Mouse (Mus musculus): ENCODE measurements around the gene Thrb. TPM values are rescaled to one million over a fixed set of nuclear protein-coding genes. Genes with fewer than 3 reads are reported as not detected.
A peak's percentile ranks its signal among the peaks of the same experiment; 100 is the strongest.

The Thrb gene
- polyA plus RNA-seq, 1 experiment = 11.2 TPM

DNA sequence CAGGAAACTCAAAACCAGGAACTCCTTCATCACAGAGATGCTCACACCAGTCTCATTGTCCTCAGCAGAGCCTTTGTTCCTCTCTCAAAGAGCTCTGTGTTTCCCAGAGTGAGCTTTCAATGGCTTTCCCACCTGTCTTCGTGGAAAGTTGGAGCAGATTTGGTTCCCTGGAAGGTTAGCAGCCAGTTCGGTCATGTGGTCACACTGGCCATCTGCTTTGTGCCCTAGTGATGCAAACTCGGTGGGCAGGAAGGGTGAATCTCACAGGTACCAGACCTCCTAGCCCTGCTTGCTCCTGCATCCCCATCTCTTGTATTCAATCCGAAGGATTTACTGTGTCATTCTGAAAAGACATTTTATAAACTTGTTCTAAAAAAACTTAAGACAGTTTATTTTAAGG, 151.0 kb downstream of the Thrb start:
- TF ChIP-seq POLR2A (IDR thresholded peaks at IDR 0.05; ENCODE audit: low read depth, low read length) (no peak), CTCF (conservative IDR thresholded peaks at IDR 0.05; ENCODE audit: insufficient read depth, insufficient read length, low read depth, low read length) (no peak)
- no peaks in the 10 kb centered on the region for H3K27me3 ChIP-seq (replicated peaks; ENCODE audit: control insufficient read depth, insufficient read depth, low read length)
- DNase-seq = no peak
- H3K27ac ChIP-seq (ENCODE audit: insufficient read depth, low read depth, low read length) = no peak overlapping the region
- no peaks in the 10 kb centered on the region for H3K4me1 ChIP-seq (ENCODE audit: control insufficient read depth, insufficient read depth, low read length)
- no peaks in the 10 kb centered on the region for H3K36me3 ChIP-seq (ENCODE audit: control insufficient read depth, insufficient read depth, low read length)
- WGBS = 83% methylated on average over 4 of the region's 4 CpGs
- H3K4me3 ChIP-seq (ENCODE audit: insufficient read depth, low read depth, low read length) = no peak overlapping the region

DNA sequence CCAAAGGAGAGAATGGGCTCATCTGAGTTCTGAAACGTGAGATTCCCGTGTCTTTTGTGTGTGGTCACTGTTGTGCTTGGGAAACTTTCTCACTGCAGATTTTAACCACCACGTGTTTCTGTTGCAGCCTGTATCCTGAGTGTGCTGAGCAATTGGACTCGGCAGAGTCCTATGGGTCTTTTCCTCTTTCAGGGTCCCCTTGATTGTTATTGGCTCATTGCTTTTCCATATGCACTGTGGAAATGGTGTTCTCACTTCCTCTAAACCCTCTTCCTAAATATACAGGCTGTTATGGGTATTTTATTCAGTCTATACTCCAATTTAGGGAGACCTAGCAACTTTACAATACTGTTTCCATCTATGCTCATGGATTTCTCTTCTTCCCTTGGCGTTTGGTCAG, 152.4 kb downstream of the Thrb start:
- 80% methylated on average over 5 of the region's 5 CpGs for WGBS

GRCm38 (mm10) chr14:17815103-17815502, 155.0 kb downstream of the Thrb start:
- Histone ChIP-seq H3K4me3 (ENCODE audit: insufficient read depth, low read depth, low read length) (no peak overlapping the region), H3K4me1 (ENCODE audit: control insufficient read depth, insufficient read depth, low read length) (no peaks in the 10 kb centered on the region), H3K36me3 (ENCODE audit: control insufficient read depth, insufficient read depth, low read length) (no peaks in the 10 kb centered on the region), H3K27me3 (replicated peaks; ENCODE audit: control insufficient read depth, insufficient read depth, low read length) (no peaks in the 10 kb centered on the region), H3K27ac (ENCODE audit: insufficient read depth, low read depth, low read length) (no peak overlapping the region)
- 59% methylated on average over 2 of the region's 2 CpGs for WGBS
- peak; percentile 33 for DNase-seq
- TF ChIP-seq POLR2A (IDR thresholded peaks at IDR 0.05; ENCODE audit: low read depth, low read length) (no peak), CTCF (conservative IDR thresholded peaks at IDR 0.05; ENCODE audit: insufficient read depth, insufficient read length, low read depth, low read length) (no peak)

More for the DNA sequence above, 152.4 kb downstream of the Thrb start:
- H3K36me3 ChIP-seq (ENCODE audit: control insufficient read depth, insufficient read depth, low read length) = no peaks in the 10 kb centered on the region
- no peak for TF ChIP-seq POLR2A (IDR thresholded peaks at IDR 0.05; ENCODE audit: low read depth, low read length)
- no peak for TF ChIP-seq CTCF (conservative IDR thresholded peaks at IDR 0.05; ENCODE audit: insufficient read depth, insufficient read length, low read depth, low read length)
- no peaks in the 10 kb centered on the region for H3K27me3 ChIP-seq (replicated peaks; ENCODE audit: control insufficient read depth, insufficient read depth, low read length)
- no peak overlapping the region for H3K4me3 ChIP-seq (ENCODE audit: insufficient read depth, low read depth, low read length)
- DNase-seq = no peak
- no peaks in the 10 kb centered on the region for H3K4me1 ChIP-seq (ENCODE audit: control insufficient read depth, insufficient read depth, low read length)
- no peak overlapping the region for H3K27ac ChIP-seq (ENCODE audit: insufficient read depth, low read depth, low read length)

GRCm38 (mm10) chr14:17818086-17818485, 158.0 kb downstream of the Thrb start:
- no peak overlapping the region for H3K4me3 ChIP-seq (ENCODE audit: insufficient read depth, low read depth, low read length)
- no peaks in the 10 kb centered on the region for H3K36me3 ChIP-seq (ENCODE audit: control insufficient read depth, insufficient read depth, low read length)
- no peaks in the 10 kb centered on the region for H3K27me3 ChIP-seq (replicated peaks; ENCODE audit: control insufficient read depth, insufficient read depth, low read length)
- no peak for DNase-seq
- no peak for TF ChIP-seq CTCF (conservative IDR thresholded peaks at IDR 0.05; ENCODE audit: insufficient read depth, insufficient read length, low read depth, low read length)
- TF ChIP-seq POLR2A (IDR thresholded peaks at IDR 0.05; ENCODE audit: low read depth, low read length) = no peak
- no peaks in the 10 kb centered on the region for H3K4me1 ChIP-seq (ENCODE audit: control insufficient read depth, insufficient read depth, low read length)
- 76% methylated on average over 2 of the region's 2 CpGs for WGBS
- no peak overlapping the region for H3K27ac ChIP-seq (ENCODE audit: insufficient read depth, low read depth, low read length)

GRCm38 (mm10) chr14:17822754-17823153, 162.7 kb downstream of the Thrb start:
- no peak for TF ChIP-seq POLR2A (IDR thresholded peaks at IDR 0.05; ENCODE audit: low read depth, low read length)
- no peak for TF ChIP-seq CTCF (conservative IDR thresholded peaks at IDR 0.05; ENCODE audit: insufficient read depth, insufficient read length, low read depth, low read length)
- Histone ChIP-seq H3K36me3 (ENCODE audit: control insufficient read depth, insufficient read depth, low read length) (no peaks in the 10 kb centered on the region), H3K27me3 (replicated peaks; ENCODE audit: control insufficient read depth, insufficient read depth, low read length) (no peaks in the 10 kb centered on the region), H3K27ac (ENCODE audit: insufficient read depth, low read depth, low read length) (no peak overlapping the region), H3K4me1 (ENCODE audit: control insufficient read depth, insufficient read depth, low read length) (no peaks in the 10 kb centered on the region), H3K4me3 (ENCODE audit: insufficient read depth, low read depth, low read length) (no peak overlapping the region)
- DNase-seq = no peak
- WGBS = 89% methylated on average over 7 of the region's 7 CpGs

DNA sequence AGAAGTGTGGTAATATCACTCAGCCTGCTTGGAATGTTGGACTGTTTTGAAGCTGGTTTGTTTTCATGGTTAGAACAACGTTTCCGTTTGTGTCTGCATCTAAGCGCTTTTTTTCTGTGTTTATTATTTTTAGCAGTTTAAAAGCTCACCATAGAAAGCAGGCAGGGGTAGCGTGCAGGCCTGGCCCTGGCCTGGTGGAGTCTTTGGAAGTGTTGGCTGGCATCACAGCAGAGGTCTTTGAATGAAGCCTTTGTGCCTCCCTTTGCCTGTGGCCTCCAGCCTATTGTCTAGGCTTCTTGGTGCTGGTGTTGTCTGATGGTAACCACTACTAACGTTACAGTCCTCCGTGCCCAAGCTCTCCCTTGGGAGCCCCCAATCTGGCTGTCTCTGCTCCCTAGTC, 167.3 kb downstream of the Thrb start:
- Histone ChIP-seq H3K4me1 (ENCODE audit: control insufficient read depth, insufficient read depth, low read length) (no peaks in the 10 kb centered on the region), H3K27ac (ENCODE audit: insufficient read depth, low read depth, low read length) (no peak overlapping the region), H3K36me3 (ENCODE audit: control insufficient read depth, insufficient read depth, low read length) (no peaks in the 10 kb centered on the region), H3K27me3 (replicated peaks; ENCODE audit: control insufficient read depth, insufficient read depth, low read length) (no peaks in the 10 kb centered on the region), H3K4me3 (ENCODE audit: insufficient read depth, low read depth, low read length) (no peak overlapping the region)
- 68% methylated on average over 6 of the region's 6 CpGs for WGBS
- no peak for DNase-seq
- no peak for TF ChIP-seq POLR2A (IDR thresholded peaks at IDR 0.05; ENCODE audit: low read depth, low read length)
- TF ChIP-seq CTCF (conservative IDR thresholded peaks at IDR 0.05; ENCODE audit: insufficient read depth, insufficient read length, low read depth, low read length) = no peak

GRCm38 (mm10) chr14:17835738-17836137, 175.7 kb downstream of the Thrb start:
- Histone ChIP-seq H3K4me1 (ENCODE audit: control insufficient read depth, insufficient read depth, low read length) (no peaks in the 10 kb centered on the region), H3K27ac (ENCODE audit: insufficient read depth, low read depth, low read length) (no peak overlapping the region), H3K27me3 (replicated peaks; ENCODE audit: control insufficient read depth, insufficient read depth, low read length) (no peaks in the 10 kb centered on the region), H3K36me3 (ENCODE audit: control insufficient read depth, insufficient read depth, low read length) (no peaks in the 10 kb centered on the region), H3K4me3 (ENCODE audit: insufficient read depth, low read depth, low read length) (no peak overlapping the region)
- no peak for DNase-seq
- TF ChIP-seq CTCF (conservative IDR thresholded peaks at IDR 0.05; ENCODE audit: insufficient read depth, insufficient read length, low read depth, low read length) = no peak
- TF ChIP-seq POLR2A (IDR thresholded peaks at IDR 0.05; ENCODE audit: low read depth, low read length) = no peak
- 91% methylated on average over 1 of the region's 1 CpGs for WGBS

GRCm38 (mm10) chr14:17836766-17837165, 176.7 kb downstream of the Thrb start:
- no peak overlapping the region for H3K27ac ChIP-seq (ENCODE audit: insufficient read depth, low read depth, low read length)
- no peaks in the 10 kb centered on the region for H3K4me1 ChIP-seq (ENCODE audit: control insufficient read depth, insufficient read depth, low read length)
- TF ChIP-seq POLR2A (IDR thresholded peaks at IDR 0.05; ENCODE audit: low read depth, low read length) (no peak), CTCF (conservative IDR thresholded peaks at IDR 0.05; ENCODE audit: insufficient read depth, insufficient read length, low read depth, low read length) (no peak)
- WGBS = 93% methylated on average over 1 of the region's 1 CpGs
- H3K36me3 ChIP-seq (ENCODE audit: control insufficient read depth, insufficient read depth, low read length) = no peaks in the 10 kb centered on the region
- H3K4me3 ChIP-seq (ENCODE audit: insufficient read depth, low read depth, low read length) = no peak overlapping the region
- DNase-seq = no peak
- no peaks in the 10 kb centered on the region for H3K27me3 ChIP-seq (replicated peaks; ENCODE audit: control insufficient read depth, insufficient read depth, low read length)
